Mouse (Mus musculus): Measurements from ENCODE around the gene Fmo3. TPM values are rescaled to one million over a fixed set of nuclear protein-coding genes. Genes with fewer than 3 reads are reported as not detected.

The Fmo3 gene
- 0.52 TPM for polyA plus RNA-seq (2014; fragmentation: Illumina TruSeq; extraction: RNeasy Lipid Tissue Mini Kit (QIAGEN cat#74804); ENCODE audit: low read depth, low replicate concordance)

DNA sequence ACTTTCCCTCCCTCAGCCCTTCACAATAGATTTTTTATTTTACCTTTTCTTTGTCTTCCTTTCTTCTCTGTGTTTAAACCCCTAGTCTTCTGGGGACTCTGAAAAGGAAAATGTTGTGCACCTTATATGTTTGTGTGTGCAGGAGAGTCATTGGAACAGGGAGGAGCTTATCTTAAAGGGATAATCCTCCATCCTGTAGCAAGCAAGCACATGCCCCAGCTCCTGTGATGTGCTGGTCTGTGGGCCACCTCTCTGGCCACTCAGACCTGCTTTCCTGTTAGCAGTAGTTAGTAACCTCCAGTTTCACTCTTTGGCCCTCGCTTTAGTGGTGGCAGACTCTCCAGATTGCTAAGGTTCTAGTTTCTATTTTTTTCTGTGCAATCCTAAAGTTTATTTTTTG is at the start of gene Fmo3:
TSS of gene Fmo3 (minus strand) at position 101 of the 400 bp plus-strand sequence.

DNA sequence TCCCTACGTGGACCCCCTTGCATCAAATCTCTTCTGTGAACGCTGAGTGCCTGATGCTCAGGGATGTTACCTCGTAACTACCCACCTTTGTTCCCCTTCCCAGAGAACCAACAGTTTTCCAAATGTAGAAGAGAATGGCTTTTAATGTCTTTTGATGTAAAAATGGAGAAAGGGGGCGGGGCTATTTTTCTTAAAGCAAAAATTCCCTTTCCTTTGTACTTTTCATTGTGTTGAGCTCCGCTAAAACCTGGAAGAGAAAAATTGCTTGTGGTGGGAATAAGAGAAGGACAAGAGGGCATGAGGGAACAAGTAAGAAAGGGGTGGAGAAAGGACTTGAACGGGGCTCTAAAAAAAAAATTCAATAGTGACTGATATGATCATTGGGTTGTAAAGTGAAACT is 46.9 kb downstream of the Fmo3 start, which contains the start of gene Fmo6:
TSS of gene Fmo6 (minus strand) at position 101 of the 400 bp plus-strand sequence.

Other genes with a start within 250 kb of the Fmo3 start
- 42.0 TPM for gene Prrc2c, start 244.0 kb downstream of the Fmo3 start, polyA plus RNA-seq (2014; fragmentation: Illumina TruSeq; extraction: RNeasy Lipid Tissue Mini Kit (QIAGEN cat#74804); ENCODE audit: low read depth, low replicate concordance)
- gene Fmo4, start 170.6 kb downstream of the Fmo3 start, polyA plus RNA-seq (2014; fragmentation: Illumina TruSeq; extraction: RNeasy Lipid Tissue Mini Kit (QIAGEN cat#74804); ENCODE audit: low read depth, low replicate concordance) = 0.70 TPM
- gene Fmo1, start 117.9 kb downstream of the Fmo3 start, polyA plus RNA-seq (2014; fragmentation: Illumina TruSeq; extraction: RNeasy Lipid Tissue Mini Kit (QIAGEN cat#74804); ENCODE audit: low read depth, low replicate concordance) = 4.8 TPM
- 8.4 TPM for gene Fmo2, start 85.8 kb downstream of the Fmo3 start, polyA plus RNA-seq (2014; fragmentation: Illumina TruSeq; extraction: RNeasy Lipid Tissue Mini Kit (QIAGEN cat#74804); ENCODE audit: low read depth, low replicate concordance)
- not detected for gene Fmo6, start 47.0 kb downstream of the Fmo3 start, polyA plus RNA-seq (2014; fragmentation: Illumina TruSeq; extraction: RNeasy Lipid Tissue Mini Kit (QIAGEN cat#74804); ENCODE audit: low read depth, low replicate concordance)
- gene Mroh9, start 101.1 kb upstream of the Fmo3 start, polyA plus RNA-seq (2014; fragmentation: Illumina TruSeq; extraction: RNeasy Lipid Tissue Mini Kit (QIAGEN cat#74804); ENCODE audit: low read depth, low replicate concordance) = 110 TPM

All from testis, adult 10 weeks (tissue).